Mouse (Mus musculus) liver, adult 2 months (tissue): ENCODE data around the gene Snorc.
"Not testable (repeated sequence)": the region's sequence is repeated elsewhere in the genome, so short reads cannot be mapped to it uniquely, and the experiment has no call there.

Source experiments
- CTCF ChIP-seq: fragments of 200-500 bp; IDR thresholded peaks from 2 replicates; pipeline ENCODE4 v1.5.1; 2011; ENCODE audit warnings: low read depth, low read length, control low read depth
- POLR2A ChIP-seq: fragments of 200-500 bp; IDR thresholded peaks from 2 replicates; pipeline ENCODE4 v1.6.1; 2011; ENCODE audit warnings: low read length, control low read depth; ENCODE audit not compliant: insufficient read depth; ENCODE audit errors: extremely low read depth

DNA sequence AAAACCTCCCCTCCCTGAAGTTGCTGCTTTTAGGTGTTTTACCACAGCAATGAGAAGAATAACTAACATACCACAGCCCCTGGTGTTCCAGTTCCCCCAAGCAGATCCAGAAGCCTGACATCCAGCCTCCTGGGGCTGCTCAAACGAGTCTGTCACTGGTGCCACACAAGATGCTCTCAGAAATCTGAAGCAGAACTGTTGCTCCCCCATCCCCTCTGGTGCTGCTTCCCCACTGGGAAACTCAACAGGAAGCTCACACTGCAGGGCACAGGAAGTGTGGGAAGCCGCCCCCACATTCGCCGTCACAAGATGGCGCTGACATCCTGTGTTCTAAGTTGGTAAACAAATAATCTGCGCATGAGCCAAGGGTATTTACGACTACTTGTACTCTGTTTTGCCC is 10.2 kb upstream of the Snorc start:
- TF ChIP-seq POLR2A, CTCF: not testable (repeated sequence)
